Mouse (Mus musculus) limb, embryonic 11.5 days (tissue): Measurements from ENCODE around the gene Tmc4. TPM values are rescaled to one million over a fixed set of nuclear protein-coding genes. Genes with fewer than 3 reads are reported as not detected.
A peak's percentile ranks its signal among the peaks of the same experiment; 100 is the strongest.

Experiments used
- ATAC-seq: fragments of 200-750 bp; cut with Nextera tagmentation; 2 replicates; pipeline ENCODE4 v1.8.0; 2017; ENCODE audit warnings: low read depth; ENCODE audit not compliant: insufficient number of reproducible peaks, low FRiP score, low TSS enrichment
- DNase-seq: peaks from one replicate; pipeline ENCODE4 v3.0.0-alpha.2; 2015; ENCODE audit warnings: low spot score
- H3K27ac ChIP-seq: fragments of 300-500 bp; sonication (generic); replicated peaks from 2 replicates; pipeline ENCODE4 v1.5.1; 2014; ENCODE audit warnings: low read depth, mild to moderate bottlenecking, low read length
- H3K27me3 ChIP-seq: fragments of 300-500 bp; sonication (generic); 2 replicates; pipeline ENCODE4 v1.6.1; 2014; ENCODE audit warnings: mild to moderate bottlenecking, low read length, mixed read lengths; ENCODE audit not compliant: control insufficient read depth, insufficient read depth
- H3K36me3 ChIP-seq: fragments of 300-500 bp; sonication (generic); 2 replicates; pipeline ENCODE4 v1.6.1; 2014; ENCODE audit warnings: mild to moderate bottlenecking, low read length, moderate library complexity, mixed read lengths; ENCODE audit not compliant: control insufficient read depth, insufficient read depth
- H3K4me1 ChIP-seq: fragments of 300-500 bp; sonication (generic); 2 replicates; pipeline ENCODE4 v1.6.1; 2014; ENCODE audit warnings: low read length, mixed read lengths; ENCODE audit not compliant: control insufficient read depth, insufficient read depth
- H3K4me2 ChIP-seq: fragments of 300-500 bp; sonication (generic); 2 replicates; pipeline ENCODE4 v1.6.1; 2014; ENCODE audit warnings: low read depth, mild to moderate bottlenecking, moderate library complexity; ENCODE audit not compliant: severe bottlenecking
- H3K4me3 ChIP-seq: fragments of 300-500 bp; sonication (generic); 2 replicates; pipeline ENCODE4 v1.5.1; 2014; ENCODE audit warnings: low read depth, low read length
- H3K9ac ChIP-seq: fragments of 300-500 bp; sonication (generic); 2 replicates; pipeline ENCODE4 v1.6.1; 2014; ENCODE audit warnings: mild to moderate bottlenecking, low read length
- H3K9me3 ChIP-seq: fragments of 300-500 bp; sonication (generic); 2 replicates; pipeline ENCODE4 v1.6.1; 2016; ENCODE audit warnings: low read length; ENCODE audit not compliant: control insufficient read depth
- WGBS: fragments of 180-500 bp; shearing (Covaris S2); extraction: QIAGEN DNeasy Blood & Tissue Kit; methylation state at CpG from one replicate; pipeline ENCODE4 v1.1.7; 2014; 5-methylcytosine and 5-hydroxymethylcytosine counted together
- polyA plus RNA-seq: library from polyadenylated mRNA; unstranded; fragments of >200 nt; fragmentation: Nextera tagmentation; extraction: Ambion mirVana; gene quantifications from 2 replicates; pipeline ENCODE4 v1.2.1, GENCODE M21; 2014

Gene Tmc4
- polyA plus RNA-seq, 1 experiment from 2014 or later, result 4.2 TPM

DNA sequence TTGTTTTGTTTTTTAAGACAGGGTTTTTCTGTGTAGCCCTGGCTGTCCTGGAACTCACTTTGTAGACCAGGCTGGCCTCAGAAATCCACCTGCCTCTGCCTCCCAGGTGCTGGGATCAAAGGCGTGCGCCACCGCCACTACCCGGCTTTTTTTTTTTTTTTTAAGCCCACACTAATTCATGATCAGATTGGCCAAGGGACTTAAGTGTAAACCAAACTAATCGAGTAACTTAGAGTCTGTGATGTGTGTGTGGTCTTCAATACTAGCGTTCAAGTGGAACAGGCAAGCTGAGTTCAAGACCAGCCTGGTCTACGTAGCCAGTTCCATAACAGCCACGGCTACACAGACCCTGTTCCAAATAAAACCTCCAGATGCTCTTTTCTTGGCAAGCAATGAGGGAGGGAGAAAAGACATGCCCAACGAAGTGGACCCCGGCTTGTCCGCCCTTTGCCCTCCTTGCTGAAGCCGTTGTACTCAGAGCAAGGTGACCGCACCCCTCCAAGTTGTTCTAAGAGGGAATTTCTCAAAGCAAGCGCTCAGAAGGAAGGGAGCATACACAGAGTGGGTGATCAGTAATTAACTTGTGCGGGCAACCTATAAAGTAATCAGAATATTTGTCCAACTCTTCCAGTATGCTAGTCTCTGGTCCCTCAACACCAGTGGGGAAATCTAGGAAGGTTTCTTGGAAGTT lies 12.7 kb downstream of the Tmc4 start:
- no peaks in the 10 kb centered on the region for H3K27me3 ChIP-seq
- WGBS, result 33% methylated on average over 15 of the region's 15 CpGs
- H3K9ac ChIP-seq, result peak overlapping the region; percentile 71
- DNase-seq, result no peak
- H3K27ac ChIP-seq, result no peak overlapping the region
- no peaks in the 10 kb centered on the region for H3K4me1 ChIP-seq
- peak; percentile 41 for ATAC-seq
- H3K4me2 ChIP-seq, result peak overlapping the region; percentile 42
- H3K36me3 ChIP-seq, result peaks cover 11% of the 10 kb centered on the region
- H3K9me3 ChIP-seq, result no peaks in the 10 kb centered on the region
- peak overlapping the region; percentile 69 for H3K4me3 ChIP-seq

DNA sequence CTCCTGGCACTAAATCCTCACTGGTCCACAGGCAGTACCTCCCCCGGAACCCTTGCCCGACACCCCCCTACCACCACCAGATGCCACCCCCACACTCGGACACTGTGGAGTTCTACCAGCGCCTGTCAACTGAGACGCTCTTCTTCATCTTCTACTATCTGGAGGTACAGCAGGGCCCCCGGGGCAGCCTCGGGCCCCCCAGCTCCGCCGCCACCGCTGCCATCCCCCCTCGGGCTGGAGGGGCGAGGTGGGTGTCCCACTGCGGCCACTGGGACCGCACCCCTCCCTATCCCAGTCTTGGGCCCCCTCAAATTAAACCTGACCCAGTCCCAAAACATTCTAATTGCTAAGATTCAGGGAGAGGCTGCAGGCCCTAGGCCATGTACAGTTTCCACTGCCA lies 18.8 kb downstream of the Tmc4 start:
- 97% methylated on average over 14 of the region's 14 CpGs for WGBS
- no peak for ATAC-seq

GRCm38 (mm10) chr7:3656966-3657365 lies 20.4 kb downstream of the Tmc4 start:
- Histone ChIP-seq H3K27me3 (no peaks in the 10 kb centered on the region), H3K36me3 (peaks cover 47% of the 10 kb centered on the region), H3K4me2 (no peak overlapping the region), H3K9ac (no peak overlapping the region), H3K27ac (no peak overlapping the region), H3K4me3 (no peak overlapping the region), H3K9me3 (no peaks in the 10 kb centered on the region), H3K4me1 (no peaks in the 10 kb centered on the region)
- ATAC-seq (no peak), DNase-seq (no peak)
- WGBS, result 98% methylated on average over 4 of the region's 4 CpGs

More for the DNA sequence above, 18.8 kb downstream of the Tmc4 start:
- Histone ChIP-seq H3K4me3 (no peak overlapping the region), H3K4me2 (no peak overlapping the region), H3K27me3 (no peaks in the 10 kb centered on the region), H3K9ac (no peak overlapping the region), H3K4me1 (no peaks in the 10 kb centered on the region), H3K9me3 (no peaks in the 10 kb centered on the region), H3K36me3 (peaks cover 39% of the 10 kb centered on the region), H3K27ac (no peak overlapping the region)
- DNase-seq, result no peak

GRCm38 (mm10) chr7:3646641-3647040 lies 30.7 kb downstream of the Tmc4 start:
- H3K27ac ChIP-seq, result no peak overlapping the region
- H3K4me1 ChIP-seq, result peaks cover 21% of the 10 kb centered on the region
- H3K4me3 ChIP-seq, result peak overlapping the region; percentile 95
- DNase-seq (no peak), ATAC-seq (no peak)
- H3K9me3 ChIP-seq, result no peaks in the 10 kb centered on the region
- H3K9ac ChIP-seq, result peak overlapping the region; percentile 99
- no peaks in the 10 kb centered on the region for H3K27me3 ChIP-seq
- 76% methylated on average over 4 of the region's 4 CpGs for WGBS
- H3K36me3 ChIP-seq, result peaks cover 5% of the 10 kb centered on the region; the same call in 1 of the 2 replicates
- H3K4me2 ChIP-seq, result peak overlapping the region; percentile 88

- no peak for ATAC-seq
- Histone ChIP-seq H3K9ac (peak overlapping the region; percentile 99), H3K9me3 (no peaks in the 10 kb centered on the region), H3K27me3 (no peaks in the 10 kb centered on the region), H3K36me3 (peaks cover 6% of the 10 kb centered on the region; the same call in 1 of the 2 replicates), H3K4me3 (peak overlapping the region; percentile 95), H3K4me1 (peaks cover 21% of the 10 kb centered on the region), H3K4me2 (peak overlapping the region; percentile 88), H3K27ac (no peak overlapping the region; the same call in 1 of the 2 replicates)
- no peak for DNase-seq
- 31% methylated on average over 9 of the region's 9 CpGs for WGBS
Observed at GRCm38 (mm10) chr7:3646188-3646587, 31.2 kb downstream of the Tmc4 start.

DNA sequence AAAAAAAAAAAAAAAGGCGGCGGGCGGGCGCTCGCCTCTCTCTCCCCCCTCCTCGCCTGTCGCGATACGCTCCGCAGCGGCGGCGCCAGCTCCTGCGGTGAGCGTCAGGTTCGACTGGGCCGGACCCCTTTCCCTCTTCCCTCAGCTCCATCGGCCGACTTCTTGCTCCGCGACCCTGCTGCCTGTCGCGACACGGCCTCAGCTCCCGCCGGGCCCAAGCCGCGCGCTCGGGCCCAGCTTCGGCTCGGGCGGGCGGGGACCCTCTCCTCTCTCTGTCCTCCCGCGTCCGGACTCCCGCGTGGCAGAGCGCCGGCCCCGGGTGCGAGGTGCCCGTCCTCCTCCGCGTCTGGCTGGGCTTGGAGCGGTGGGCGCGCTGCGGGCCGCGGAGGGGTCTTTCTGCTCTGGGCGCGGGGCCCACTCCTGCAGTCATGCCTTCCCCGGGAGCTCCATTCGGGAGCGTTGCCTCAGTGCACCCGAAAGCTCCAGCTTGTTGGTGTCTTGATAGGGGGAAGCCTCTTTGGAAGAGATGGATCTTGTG lies 31.8 kb downstream of the Tmc4 start:
- Histone ChIP-seq H3K9me3 (no peaks in the 10 kb centered on the region), H3K27ac (peak overlapping the region; percentile 96), H3K4me3 (peak overlapping the region; percentile 95), H3K4me1 (peaks cover 21% of the 10 kb centered on the region), H3K4me2 (peak overlapping the region; percentile 88), H3K9ac (peak overlapping the region; percentile 99), H3K27me3 (no peaks in the 10 kb centered on the region), H3K36me3 (peaks cover 4% of the 10 kb centered on the region; the same call in 1 of the 2 replicates)
- ATAC-seq (peak; percentile 1; the same call in 1 of the 2 replicates), DNase-seq (peak; percentile 34)
- under 1% methylated on average over 50 of the region's 58 CpGs for WGBS

GRCm38 (mm10) chr7:3644672-3645487 lies 32.5 kb downstream of the Tmc4 start, which contains the start of gene Cnot3:
TSS of gene Cnot3 (plus strand) at chr7:3645268.
- Histone ChIP-seq H3K36me3 (peaks cover 4% of the 10 kb centered on the region; the same call in 1 of the 2 replicates), H3K4me3 (peak within 1 kb of the TSS; percentile 95), H3K4me2 (peak within 1 kb of the TSS; percentile 88), H3K9me3 (no peaks in the 10 kb centered on the region), H3K27ac (peak within 1 kb of the TSS; percentile 96), H3K4me1 (peaks cover 21% of the 10 kb centered on the region), H3K9ac (peak within 1 kb of the TSS; percentile 99), H3K27me3 (no peaks in the 10 kb centered on the region)
- ATAC-seq, result peak; percentile 98
- peak; percentile 96 for DNase-seq
- WGBS, result under 1% methylated on average over 48 of the region's 58 CpGs

GRCm38 (mm10) chr7:3644348-3644671 lies 33.0 kb downstream of the Tmc4 start:
- peak overlapping the region; percentile 32 for H3K4me3 ChIP-seq
- under 1% methylated on average over 11 of the region's 11 CpGs for WGBS
- no peaks in the 10 kb centered on the region for H3K27me3 ChIP-seq
- no peaks in the 10 kb centered on the region for H3K9me3 ChIP-seq
- H3K27ac ChIP-seq, result no peak overlapping the region
- peaks cover 6% of the 10 kb centered on the region; the same call in 1 of the 2 replicates for H3K36me3 ChIP-seq
- no peak overlapping the region for H3K9ac ChIP-seq
- peak overlapping the region; percentile 60 for H3K4me2 ChIP-seq
- ATAC-seq, result no peak
- DNase-seq, result no peak
- peaks cover 21% of the 10 kb centered on the region for H3K4me1 ChIP-seq
